Mouse (Mus musculus) liver, embryonic 11.5 days (tissue): ENCODE results near the gene Scgn. TPM values are rescaled to one million over a fixed set of nuclear protein-coding genes. Genes with fewer than 3 reads are reported as not detected.

Source experiments
- ATAC-seq: fragments of 200-750 bp; cut with Nextera tagmentation; replicated peaks from 2 replicates; pipeline ENCODE4 v1.8.0; 2017; ENCODE audit warnings: moderate number of reproducible peaks, mild to moderate bottlenecking, moderate TSS enrichment, moderate library complexity; ENCODE audit not compliant: low FRiP score
- DNase-seq: peaks from one replicate; pipeline ENCODE4 v3.0.0-alpha.2; 2017; ENCODE audit warnings: low spot score
- H3K27ac ChIP-seq: fragments of 300-500 bp; sonication (generic); 2 replicates; pipeline ENCODE4 v1.5.1; 2014; ENCODE audit warnings: mild to moderate bottlenecking, low read depth, low read length, control low read depth
- H3K27me3 ChIP-seq: fragments of 300-500 bp; sonication (generic); replicated peaks from 2 replicates; pipeline ENCODE4 v1.6.1; 2014; ENCODE audit warnings: low read length, mixed read lengths; ENCODE audit not compliant: control insufficient read depth, insufficient read depth
- H3K36me3 ChIP-seq: fragments of 300-500 bp; sonication (generic); 2 replicates; pipeline ENCODE4 v1.6.1; 2014; ENCODE audit warnings: mild to moderate bottlenecking, low read length, moderate library complexity, mixed read lengths; ENCODE audit not compliant: control insufficient read depth, insufficient read depth
- H3K4me1 ChIP-seq: fragments of 300-500 bp; sonication (generic); replicated peaks from 2 replicates; pipeline ENCODE4 v1.6.1; 2014; ENCODE audit warnings: low read length, mixed read lengths; ENCODE audit not compliant: control insufficient read depth, insufficient read depth
- H3K4me2 ChIP-seq: fragments of 300-500 bp; sonication (generic); 2 replicates; pipeline ENCODE4 v1.6.1; 2014; ENCODE audit warnings: mild to moderate bottlenecking, control low read depth, moderate library complexity
- H3K4me3 ChIP-seq: fragments of 300-500 bp; sonication (generic); 2 replicates; pipeline ENCODE4 v1.5.1; 2014; ENCODE audit warnings: low read depth, low read length, control low read depth
- H3K9ac ChIP-seq: fragments of 300-500 bp; sonication (generic); 2 replicates; pipeline ENCODE4 v1.6.1; 2014; ENCODE audit warnings: low read depth, low read length, control low read depth
- H3K9me3 ChIP-seq: fragments of 300-500 bp; sonication (generic); 2 replicates; pipeline ENCODE4 v1.6.1; 2016; ENCODE audit warnings: low read length, inconsistent platforms, mixed read lengths; ENCODE audit not compliant: control insufficient read depth
- WGBS: fragments of 180-500 bp; shearing (Covaris S2); extraction: QIAGEN DNeasy Blood & Tissue Kit; methylation state at CpG from one replicate; pipeline ENCODE4 v1.1.7; 2014; 5-methylcytosine and 5-hydroxymethylcytosine counted together
- microRNA-seq: library from miRNA; unstranded; fragments of <30 nt; microRNA quantifications from one replicate; pipeline ENCODE4, GENCODE M21; 2017; ENCODE audit warnings: borderline number of aligned reads
- polyA plus RNA-seq: library from polyadenylated mRNA; unstranded; fragments of >200 nt; fragmentation: Nextera tagmentation; extraction: Ambion mirVana; gene quantifications from 2 replicates; pipeline ENCODE4 v1.2.1, GENCODE M21; 2014

The Scgn gene
- polyA plus RNA-seq, 1 experiment from 2014 or later: not detected

DNA sequence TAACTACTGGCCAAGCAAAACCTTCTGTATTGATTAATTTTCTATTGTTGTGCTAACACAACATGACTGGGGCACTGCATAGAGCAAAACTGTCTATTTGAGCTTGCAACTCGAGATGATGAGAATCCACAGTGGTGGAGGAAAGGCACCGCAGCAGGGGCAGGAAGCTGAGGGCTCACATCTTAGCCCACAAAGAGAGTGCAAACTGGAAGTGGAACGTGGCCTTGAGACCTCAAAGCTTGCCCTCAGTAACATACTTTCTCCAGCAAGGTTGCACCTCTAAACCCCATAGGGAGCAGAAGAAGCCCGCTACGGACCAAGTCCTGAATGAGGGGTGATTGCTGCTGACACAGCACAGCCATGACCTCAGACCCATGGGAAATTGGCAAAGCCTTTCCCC, 80.9 kb downstream of the Scgn start:
- Histone ChIP-seq H3K4me2 (no peak overlapping the region), H3K27me3 (no peaks in the 10 kb centered on the region), H3K4me3 (no peak overlapping the region), H3K9me3 (no peaks in the 10 kb centered on the region), H3K4me1 (peaks cover 32% of the 10 kb centered on the region), H3K27ac (no peak overlapping the region), H3K9ac (no peak overlapping the region), H3K36me3 (no peaks in the 10 kb centered on the region)
- DNase-seq (no peak), ATAC-seq (no peak)
- 56% methylated on average over 5 of the region's 5 CpGs for WGBS

DNA sequence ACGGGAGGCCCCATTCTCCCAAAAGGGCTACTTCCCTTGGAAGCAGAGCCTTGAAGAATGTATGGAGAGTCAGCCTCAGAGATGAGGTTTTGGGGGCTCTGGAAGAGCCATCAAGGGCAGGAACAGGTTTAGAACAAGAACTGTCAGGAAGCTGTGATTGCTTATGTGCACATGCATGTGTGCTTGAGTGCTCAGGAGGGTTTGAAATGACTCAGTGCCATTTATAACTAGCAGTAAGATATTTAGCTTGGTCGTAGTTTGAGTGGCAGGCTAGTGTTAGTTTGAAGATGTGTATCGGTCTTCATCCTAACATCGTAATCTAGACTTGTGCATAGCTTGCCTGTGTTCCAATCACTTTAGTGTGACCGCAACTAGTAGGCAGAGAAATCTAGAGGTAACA, 84.1 kb downstream of the Scgn start:
- no peak overlapping the region for H3K27ac ChIP-seq
- H3K36me3 ChIP-seq: no peaks in the 10 kb centered on the region
- no peak overlapping the region for H3K9ac ChIP-seq
- H3K4me1 ChIP-seq: peaks cover 11% of the 10 kb centered on the region; the same call in 1 of the 2 replicates
- 84% methylated on average over 5 of the region's 5 CpGs for WGBS
- H3K4me3 ChIP-seq: no peak overlapping the region
- DNase-seq (no peak), ATAC-seq (no peak)
- H3K4me2 ChIP-seq: no peak overlapping the region
- no peaks in the 10 kb centered on the region for H3K27me3 ChIP-seq
- no peaks in the 10 kb centered on the region for H3K9me3 ChIP-seq

Small RNAs within 50 kb of the gene (microRNA-seq; reads per million reads assigned to microRNA genes)
- not detected for gene Gm44344

Other genes starting within 250 kb of the Scgn start
- 6.1 and 6.7 TPM in 2 replicates for gene Hist1h3c, start 245.6 kb downstream of the Scgn start, polyA plus RNA-seq
- 3.1 and 4.6 TPM in 2 replicates for gene Hist1h2bb, start 244.5 kb downstream of the Scgn start, polyA plus RNA-seq
- gene Hist1h2ab, start 240.1 kb downstream of the Scgn start, polyA plus RNA-seq: 38.5 and 42.1 TPM in 2 replicates
- gene Hist1h3b, start 238.9 kb downstream of the Scgn start, polyA plus RNA-seq: 5.5 and 8.3 TPM in 2 replicates
- 4.0 TPM in 2 replicates for gene Hist1h4b, start 234.2 kb downstream of the Scgn start, polyA plus RNA-seq
- gene Hist1h4a, start 230.0 kb downstream of the Scgn start, polyA plus RNA-seq: 0.57 TPM in 1 of 2 replicates, not detected in the other
- 4.2 and 8.8 TPM in 2 replicates for gene Hist1h3a, start 228.8 kb downstream of the Scgn start, polyA plus RNA-seq
- gene Hist1h1a, start 227.5 kb downstream of the Scgn start, polyA plus RNA-seq: 2.8 and 3.9 TPM in 2 replicates
- gene Trim38, start 221.3 kb downstream of the Scgn start, polyA plus RNA-seq: not detected in 2 replicates
- 0.26 and 0.56 TPM in 2 replicates for gene Slc17a2, start 184.2 kb downstream of the Scgn start, polyA plus RNA-seq
- 0.36 and 0.43 TPM in 2 replicates for gene Slc17a3, start 151.8 kb downstream of the Scgn start, polyA plus RNA-seq
- gene Slc17a1, start 123.5 kb downstream of the Scgn start, polyA plus RNA-seq: not detected in 2 replicates
- 0.06 TPM in 1 of 2 replicates, not detected in the other for gene Slc17a4, start 76.2 kb downstream of the Scgn start, polyA plus RNA-seq
- not detected in 2 replicates for gene Hist1h2ba, start 57.1 kb downstream of the Scgn start, polyA plus RNA-seq
- not detected in 2 replicates for gene Hist1h2aa, start 56.8 kb downstream of the Scgn start, polyA plus RNA-seq